Mouse (Mus musculus) ES-Bruce4 (cell line): ENCODE results near the gene Mgmt.

Source experiments
- CTCF ChIP-seq: IDR thresholded peaks from one replicate; pipeline ENCODE4 v1.8.1; 2011; ENCODE audit warnings: low read depth, low read length
- EP300 ChIP-seq: IDR thresholded peaks from 2 replicates; pipeline ENCODE4 v1.6.1; 2011; ENCODE audit warnings: low read depth, low read length; ENCODE audit not compliant: insufficient read depth
- POLR2A ChIP-seq: IDR thresholded peaks from one replicate; pipeline ENCODE4 v1.8.1; 2011; ENCODE audit warnings: low read length; ENCODE audit not compliant: insufficient read depth

- TF ChIP-seq POLR2A (no peak), CTCF (no peak), EP300 (no peak)
Measured at GRCm38 (mm10) chr7:136847601-136848000, 46.8 kb upstream of the Mgmt start.
